Mouse (Mus musculus) kidney, adult 8-10 months (tissue): ENCODE results near the gene Crybg2.

Source experiments
- DNase-seq, 2 experiments: peaks; one replicate each; pipeline ENCODE4 v3.0.0; 2022

Gene Crybg2

GRCm38 (mm10) chr4:134058908-134059307, 1.7 kb upstream of the Crybg2 start:
- DNase-seq: no peak

GRCm38 (mm10) chr4:134061166-134061830, 683 bp downstream of the Crybg2 start:
- peak; percentile 20 to 53 for DNase-seq

GRCm38 (mm10) chr4:134061944-134062446, 1.4 kb downstream of the Crybg2 start:
- DNase-seq: no peak

- no peak for DNase-seq
Measured at GRCm38 (mm10) chr4:134062561-134062960, 1.9 kb downstream of the Crybg2 start.

- peak in 1 of 2 experiments; percentile 22 for DNase-seq
Measured at GRCm38 (mm10) chr4:134065431-134066004, 4.9 kb downstream of the Crybg2 start.

GRCm38 (mm10) chr4:134067383-134067782, 6.8 kb downstream of the Crybg2 start:
- peak; percentile 61 for DNase-seq

- DNase-seq: no peak
Measured at GRCm38 (mm10) chr4:134067833-134068544, 7.4 kb downstream of the Crybg2 start.

- no peak for DNase-seq
Measured at GRCm38 (mm10) chr4:134068793-134069580, 8.4 kb downstream of the Crybg2 start.

- DNase-seq: peak; percentile 61 to 76
Measured at GRCm38 (mm10) chr4:134078694-134079093, 18.1 kb downstream of the Crybg2 start.

- no peak for DNase-seq
Measured at GRCm38 (mm10) chr4:134080674-134081073, 20.1 kb downstream of the Crybg2 start.

GRCm38 (mm10) chr4:134081730-134082386, 21.2 kb downstream of the Crybg2 start:
- DNase-seq: peak; percentile 88 to 92

GRCm38 (mm10) chr4:134082460-134082859, 21.8 kb downstream of the Crybg2 start:
- no peak for DNase-seq

GRCm38 (mm10) chr4:134084999-134085398, 24.4 kb downstream of the Crybg2 start:
- DNase-seq: no peak

GRCm38 (mm10) chr4:134087412-134087811, 26.8 kb downstream of the Crybg2 start:
- DNase-seq: peak; percentile 37 to 45

- no peak for DNase-seq
Measured at GRCm38 (mm10) chr4:134089029-134089428, 28.4 kb downstream of the Crybg2 start.

GRCm38 (mm10) chr4:134090521-134091224, 30.1 kb downstream of the Crybg2 start:
- DNase-seq: no peak

- DNase-seq: no peak
Measured at GRCm38 (mm10) chr4:134091225-134091529, 30.6 kb downstream of the Crybg2 start.

GRCm38 (mm10) chr4:134092382-134093288, 32.0 kb downstream of the Crybg2 start:
- peak; percentile 24 to 55 for DNase-seq

GRCm38 (mm10) chr4:134094004-134094564, 33.5 kb downstream of the Crybg2 start:
- DNase-seq: no peak

- DNase-seq: no peak
Measured at GRCm38 (mm10) chr4:134094923-134095547, 34.4 kb downstream of the Crybg2 start, which contains the start of gene Cd52. Gene Cd52, minus strand, starts transcription at chr4:134095082.
